Mouse (Mus musculus): Measurements from ENCODE around the gene Lrguk.

Lrguk gene

DNA sequence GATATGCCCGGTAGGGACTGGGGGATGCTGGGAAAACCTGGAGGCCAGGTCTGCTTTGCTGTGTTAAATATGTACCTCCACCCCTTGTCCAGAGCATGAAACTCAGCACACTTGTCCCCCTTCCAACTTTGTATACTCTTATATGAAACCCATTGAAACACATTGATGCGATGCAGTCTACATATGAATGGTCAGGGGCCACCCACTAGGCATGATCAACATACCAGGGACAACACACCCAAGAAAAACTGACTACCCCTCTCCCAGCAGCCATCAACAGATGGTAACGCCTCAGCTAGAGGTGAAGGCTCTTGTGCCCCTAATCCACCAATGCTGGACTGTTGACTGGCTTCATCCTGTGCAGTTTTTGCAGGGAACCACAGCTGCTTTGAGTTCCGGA is 150.7 kb downstream of the Lrguk start:
- DNase-seq = no peak

DNA sequence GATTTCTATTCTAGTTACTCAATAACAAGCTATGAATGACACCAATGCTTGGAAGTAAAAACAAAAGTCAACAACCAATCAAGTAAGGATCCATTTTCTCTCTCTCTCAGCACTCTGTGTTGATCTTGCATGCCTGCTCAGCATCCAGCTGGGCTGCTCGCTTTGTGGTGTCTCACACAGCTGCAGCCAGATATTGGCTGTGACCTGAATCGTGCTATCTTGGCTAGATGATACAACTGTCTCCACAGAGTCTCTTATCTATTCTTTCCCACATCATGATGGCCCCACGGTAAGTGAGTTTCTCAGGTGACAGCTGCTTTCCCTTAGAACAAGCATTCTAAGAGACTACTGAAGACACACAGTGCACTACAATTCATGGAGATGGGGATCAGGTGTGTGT is 152.7 kb downstream of the Lrguk start:
- no peak for DNase-seq

DNA sequence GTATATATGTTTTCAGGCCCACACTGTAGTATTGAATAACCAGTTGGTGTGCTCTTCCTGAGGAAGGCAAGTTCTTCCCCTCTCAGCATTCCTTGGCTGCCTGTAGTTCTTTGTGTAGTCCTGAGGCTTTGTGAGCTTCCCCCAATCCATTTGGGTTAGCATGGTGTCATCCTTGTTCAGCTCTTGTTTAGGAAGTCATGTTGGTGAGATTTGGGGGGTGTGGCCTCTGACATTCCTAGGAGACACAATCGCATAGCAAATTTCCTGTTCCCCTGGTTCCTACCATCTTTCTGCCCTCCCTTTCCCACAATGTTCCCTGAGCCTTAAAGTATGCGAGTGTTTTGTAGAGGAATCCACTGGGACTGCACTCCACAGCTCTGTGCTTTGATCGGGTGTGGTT is 154.1 kb downstream of the Lrguk start:
- DNase-seq = no peak
